Mouse (Mus musculus) right cerebral cortex, postnatal 4 days (tissue): ENCODE measurements around the gene Grn.
"Not testable (repeated sequence)": the region's sequence is repeated elsewhere in the genome, so short reads cannot be mapped to it uniquely, and the experiment has no call there.

Source experiments
- DNase-seq: peaks from one replicate; pipeline ENCODE4 v3.0.0-alpha.2; 2022

The Grn gene

DNA sequence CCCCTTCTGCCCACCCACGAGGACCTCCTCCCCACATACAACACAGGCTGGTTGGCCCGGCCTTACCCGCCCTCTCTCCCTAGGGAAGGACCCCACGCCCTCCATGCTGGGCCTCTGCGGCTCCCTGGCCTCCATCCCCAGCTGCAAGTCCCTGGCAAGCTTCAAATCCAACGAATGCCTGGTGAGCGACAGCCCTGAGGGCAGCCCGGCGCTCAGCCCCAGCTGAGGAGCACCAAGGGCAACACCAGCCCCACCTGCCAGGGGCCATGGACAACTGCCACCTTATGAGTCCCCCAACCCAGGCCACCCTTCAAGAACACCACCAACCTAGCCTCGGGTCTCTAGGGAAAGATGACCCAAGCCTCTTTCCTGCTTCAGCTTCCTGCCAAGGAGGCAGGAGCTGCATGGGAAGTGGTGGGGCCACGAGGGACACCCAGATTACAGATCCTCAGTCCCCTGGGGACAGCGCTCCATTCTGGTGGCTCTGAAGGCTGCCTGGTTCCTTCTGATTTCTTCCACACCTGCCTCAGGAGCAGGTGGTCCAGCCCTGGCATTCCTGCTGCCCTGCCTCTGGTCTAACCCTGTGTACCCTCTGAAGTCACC is 28.1 kb upstream of the Grn start:
- DNase-seq = peak; percentile 20

DNA sequence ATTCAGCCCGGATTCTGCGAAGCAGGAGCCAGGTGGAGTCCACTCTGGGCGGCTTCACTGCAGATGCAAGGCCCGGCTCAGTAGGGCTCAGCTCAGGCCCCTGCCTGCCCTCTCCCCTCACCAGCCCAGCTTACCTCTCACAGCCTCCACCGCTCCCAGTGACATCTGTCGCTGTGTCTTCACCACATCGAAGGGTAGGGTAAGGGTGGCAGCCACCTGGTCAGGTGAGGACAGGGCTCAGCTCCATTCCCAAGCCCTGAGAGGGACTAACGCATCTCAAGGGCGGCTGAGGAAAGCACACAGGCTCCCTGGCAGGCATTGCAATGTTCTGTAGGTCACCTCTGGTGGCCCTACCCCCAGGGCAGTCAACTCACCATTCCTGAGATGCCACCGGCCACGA is 26.5 kb upstream of the Grn start:
- DNase-seq = no peak

DNA sequence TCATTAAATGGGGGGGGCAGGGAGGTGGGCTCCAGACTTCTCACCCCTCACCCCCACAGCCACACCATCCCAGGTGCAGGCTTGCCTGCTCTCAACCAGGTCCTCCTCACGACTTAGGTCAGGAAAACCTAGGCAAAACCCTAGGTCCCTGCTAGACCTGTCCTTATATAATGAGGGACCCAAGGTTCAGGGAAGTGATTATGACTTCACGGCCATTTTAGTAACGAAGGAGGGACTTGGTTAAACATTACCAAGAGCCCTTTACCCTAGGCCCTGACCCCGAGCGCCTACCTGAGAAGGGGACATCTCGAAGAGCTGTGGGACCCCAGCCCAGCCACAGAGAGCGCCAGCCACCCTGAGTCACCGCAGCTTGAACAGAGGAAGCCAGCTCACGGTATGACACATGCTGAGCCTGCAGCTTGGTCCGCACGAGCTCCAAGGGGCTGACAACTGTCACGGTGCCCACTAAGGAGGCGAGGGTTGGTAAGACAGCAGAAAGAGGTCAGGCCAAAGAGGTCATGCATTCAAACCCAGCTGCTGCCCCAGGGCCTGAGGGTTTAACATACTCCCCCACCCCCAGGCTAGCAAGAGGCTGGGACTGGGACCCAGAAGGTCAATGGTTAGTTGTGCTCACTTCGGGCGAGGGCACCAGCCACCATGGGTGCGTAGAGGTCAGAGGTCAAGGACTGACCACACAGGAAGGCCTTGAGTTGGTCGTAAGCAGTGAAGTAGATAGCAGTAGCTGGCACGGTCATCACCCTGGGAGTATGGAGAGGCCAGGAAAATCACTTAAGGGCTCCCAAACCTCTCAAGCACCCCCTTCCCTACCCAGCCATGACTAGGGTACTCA is 25.7 kb upstream of the Grn start:
- no peak for DNase-seq

DNA sequence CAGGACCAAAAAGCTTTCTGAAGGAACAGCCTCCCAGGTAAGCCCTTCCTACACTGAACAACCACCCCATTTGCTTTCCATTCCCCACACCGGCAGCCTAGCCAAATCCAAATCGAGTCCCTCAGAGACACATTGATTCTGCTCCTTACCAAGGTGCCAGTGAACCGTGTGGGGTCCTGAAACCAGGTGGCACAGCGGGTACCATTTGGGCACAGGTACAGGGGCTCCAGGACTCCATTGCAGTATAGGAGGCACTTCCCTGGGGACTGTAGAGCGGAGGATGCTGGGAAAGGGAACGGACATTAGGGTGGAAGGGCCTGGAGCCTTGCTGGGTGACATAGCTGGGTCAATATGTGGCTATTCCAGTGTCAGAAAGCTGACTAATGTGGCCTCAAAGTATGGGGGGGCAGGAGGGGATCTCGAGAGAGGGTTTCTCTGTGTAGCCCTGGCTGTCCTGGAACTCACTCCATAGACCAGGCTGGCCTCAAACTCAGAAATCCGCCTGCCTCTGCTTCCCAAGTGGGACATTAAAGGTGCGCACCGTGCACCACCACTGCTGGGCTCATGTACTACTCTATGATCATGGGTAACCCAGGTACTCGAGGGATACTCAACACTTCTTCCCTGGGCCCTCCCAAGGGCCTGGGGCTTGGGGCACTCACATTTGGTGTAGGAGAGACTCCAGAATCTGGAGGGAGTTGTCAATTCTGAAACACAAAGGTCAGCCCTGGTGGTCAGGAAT is 24.4 kb upstream of the Grn start:
- DNase-seq = no peak

DNA sequence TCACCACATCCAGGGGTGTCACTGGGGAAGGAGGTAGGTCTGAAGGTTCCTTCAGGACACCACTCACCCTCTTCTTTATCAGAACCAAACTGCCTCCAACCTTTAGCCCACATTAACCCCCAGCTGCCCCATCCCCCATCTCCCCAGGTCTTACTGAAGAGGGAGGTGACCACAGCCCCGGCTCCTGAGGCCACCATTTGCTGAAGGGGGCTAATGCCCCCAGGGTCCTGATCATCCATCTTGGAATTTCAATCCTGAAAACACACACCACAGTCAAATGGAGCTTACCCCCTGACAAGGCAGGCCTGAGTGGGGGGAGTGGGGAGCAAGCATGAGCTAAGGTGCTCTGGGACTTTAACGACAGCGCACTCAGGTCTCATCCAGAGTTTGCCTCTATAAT is 23.7 kb upstream of the Grn start:
- no peak for DNase-seq

DNA sequence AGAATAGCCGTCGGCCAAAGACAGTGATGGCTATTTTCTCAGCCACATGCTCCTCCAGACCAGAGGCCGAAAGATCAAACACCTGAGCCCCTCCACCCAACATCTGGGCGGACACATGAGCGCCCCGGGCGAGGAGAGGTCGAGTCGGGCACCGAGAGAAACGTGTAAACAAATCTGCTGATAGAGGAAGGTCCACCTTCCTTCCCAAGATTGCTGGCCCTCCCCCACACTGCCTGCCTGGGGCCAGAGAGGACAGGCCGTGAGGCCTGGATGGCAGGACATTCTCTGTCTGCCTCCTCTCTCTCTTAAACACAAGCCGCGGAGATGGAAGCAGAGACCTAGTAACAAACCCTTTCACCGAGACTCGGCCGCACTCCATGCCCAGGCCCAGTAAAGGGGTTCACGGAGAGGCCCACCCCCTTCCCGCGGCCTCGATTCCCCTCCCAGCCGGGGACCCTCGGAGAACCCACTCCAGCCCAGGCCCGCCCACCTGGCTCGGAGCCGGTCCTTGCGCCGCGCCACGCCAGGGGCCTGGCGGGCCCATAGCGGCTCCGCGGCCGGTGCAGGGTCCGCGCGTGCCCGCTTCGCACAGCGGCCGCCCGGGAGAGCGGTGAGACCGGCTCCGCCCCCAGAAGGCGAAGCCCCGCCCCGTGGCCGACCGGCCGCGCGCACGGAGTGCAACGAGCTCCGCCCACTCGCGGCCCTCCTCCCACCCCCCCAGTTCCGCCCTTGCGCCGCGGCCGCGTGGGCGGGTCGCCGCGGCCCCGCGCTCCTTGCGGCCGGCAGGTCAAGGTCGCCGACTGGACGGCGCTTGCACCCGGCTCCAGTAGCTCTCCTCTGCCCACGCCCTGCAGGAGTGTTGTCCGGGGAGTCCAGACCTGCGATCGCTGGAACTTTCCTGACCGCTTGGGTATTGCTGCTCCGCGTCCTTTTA is 22.9 kb upstream of the Grn start:
- peak; percentile 88 for DNase-seq

DNA sequence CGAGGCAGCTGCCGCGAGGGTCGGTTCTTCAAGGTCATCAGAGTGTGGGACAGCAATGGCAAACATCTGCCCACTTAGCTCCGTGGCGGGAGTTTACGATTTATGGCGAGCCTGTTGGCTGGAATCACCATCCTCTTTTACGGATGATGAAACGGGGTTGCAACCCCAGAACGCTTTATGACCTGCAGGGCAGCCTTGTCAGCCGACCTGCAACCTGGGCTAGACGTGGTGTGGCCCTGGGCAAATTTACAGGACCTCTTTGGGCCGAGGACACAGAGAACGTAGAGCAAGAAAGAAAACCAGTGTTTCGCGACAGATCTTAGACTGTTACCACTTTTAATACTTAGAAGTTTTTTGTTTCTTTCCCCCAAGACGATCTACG is 22.3 kb upstream of the Grn start, which contains the start of gene Slc25a39:
Gene Slc25a39 (minus strand): TSS at position 113 of the 382 bp plus-strand sequence.
- DNase-seq = no peak

DNA sequence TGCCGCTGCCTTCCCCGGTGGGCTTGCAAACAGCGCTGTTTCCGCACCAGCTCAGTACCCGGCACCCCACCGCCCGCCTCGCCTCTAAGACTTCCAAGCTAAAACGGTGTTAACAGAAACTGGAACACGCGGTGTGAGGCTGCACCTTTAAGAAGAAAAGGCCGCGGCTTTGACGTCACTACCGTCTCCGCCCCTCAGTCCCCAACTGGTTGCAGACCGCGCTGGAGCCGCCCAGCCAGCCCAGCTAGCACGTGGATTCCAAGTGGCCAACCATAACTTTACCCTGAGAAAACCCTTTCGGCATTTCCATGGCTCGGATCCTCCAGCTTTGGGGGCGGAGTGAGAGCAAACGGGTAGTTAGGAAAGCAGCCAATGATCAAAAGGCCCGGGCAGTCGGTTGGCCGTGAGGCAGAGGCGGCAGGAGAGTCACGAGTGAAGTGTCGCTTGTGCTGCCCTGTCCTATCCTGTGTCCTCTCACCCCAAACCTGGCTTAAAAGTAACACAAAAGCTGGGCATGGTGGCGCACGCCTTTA is 21.7 kb upstream of the Grn start:
- DNase-seq = peak; percentile 90

DNA sequence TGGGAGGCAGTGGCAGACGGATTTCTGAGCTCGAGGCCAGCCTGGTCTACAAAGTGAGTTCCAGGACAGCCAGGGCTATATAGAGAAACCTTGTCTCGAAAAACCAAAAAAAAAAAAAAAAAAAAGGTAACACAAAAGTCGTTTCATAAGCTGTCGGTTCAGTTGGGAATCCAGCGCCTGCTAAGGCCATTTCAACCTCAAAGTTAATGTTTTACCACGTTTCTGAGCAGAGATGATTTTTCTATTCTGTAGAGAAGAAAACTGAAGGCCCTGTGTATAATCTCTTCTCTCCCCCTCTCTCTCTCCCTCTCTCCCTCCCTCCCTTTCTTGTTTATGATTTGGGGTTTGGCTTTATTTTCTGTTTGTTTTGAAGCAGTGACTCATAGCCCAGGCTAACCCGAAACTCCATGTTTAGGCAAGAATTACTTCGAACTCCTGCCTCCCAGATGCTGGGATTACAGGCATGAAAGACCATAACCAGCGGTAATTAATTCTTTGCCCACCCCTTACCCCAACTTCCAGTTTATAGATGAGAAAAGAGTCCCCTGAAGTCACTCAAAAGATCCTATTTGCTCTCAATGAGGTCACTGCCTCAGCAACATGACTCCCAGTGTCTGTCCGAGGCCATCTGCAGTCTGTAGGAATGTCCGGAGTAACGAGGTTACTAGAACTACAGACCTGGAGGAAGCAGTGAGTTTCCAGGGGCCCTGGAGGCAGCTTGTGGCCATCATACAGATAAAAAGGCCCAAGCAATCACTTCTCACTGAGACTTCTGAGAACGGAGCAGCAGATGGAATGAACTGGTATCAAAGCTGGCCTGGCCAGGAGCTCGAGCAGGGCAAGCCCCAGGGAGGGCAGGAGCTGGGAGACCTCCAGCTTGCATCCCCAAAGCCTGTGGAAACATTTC is 21.0 kb upstream of the Grn start:
- no peak for DNase-seq

DNA sequence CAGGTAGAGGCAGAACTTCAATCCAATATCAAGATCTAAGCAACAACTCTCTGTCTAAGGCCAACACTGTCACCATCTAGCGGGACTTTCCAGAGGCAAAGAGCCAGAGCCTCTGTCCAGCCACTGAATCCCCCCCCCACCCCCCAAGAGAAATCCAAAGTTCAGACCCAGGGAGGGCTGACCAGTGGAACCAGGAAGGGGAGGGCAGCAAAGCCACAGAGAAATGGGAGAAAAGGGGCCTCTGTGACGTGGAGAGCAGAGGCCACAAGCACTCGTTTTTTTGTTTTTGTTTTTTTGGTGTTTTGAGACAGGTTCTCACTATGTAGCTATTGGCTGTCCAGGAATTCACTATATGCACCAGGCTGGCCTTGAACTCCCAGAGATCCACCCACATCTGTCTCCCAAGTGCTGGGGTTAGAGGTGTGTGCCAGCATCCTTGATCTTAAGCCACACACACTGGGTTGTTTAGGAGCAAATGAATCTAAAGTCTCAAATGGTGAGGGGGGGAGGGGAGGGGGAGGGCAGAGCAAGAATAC is 20.3 kb upstream of the Grn start:
- no peak for DNase-seq

DNA sequence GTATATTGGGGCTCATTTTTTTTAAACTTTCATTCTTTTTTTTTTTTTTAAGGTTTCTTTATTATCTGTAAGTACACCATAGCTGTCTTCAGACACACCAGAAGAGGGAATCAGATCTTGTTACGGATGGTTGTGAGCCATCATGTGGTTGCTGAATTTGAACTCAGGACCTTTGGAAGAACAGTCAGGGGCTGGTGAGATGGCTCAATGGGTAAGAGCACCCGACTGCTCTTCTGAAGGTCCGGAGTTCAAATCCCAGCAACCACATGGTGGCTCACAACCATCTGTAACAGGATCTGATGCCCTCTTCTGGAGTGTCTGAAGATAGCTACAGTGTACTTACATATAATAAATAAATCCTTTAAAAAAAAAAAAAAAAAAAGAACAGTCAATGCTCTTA is 19.8 kb upstream of the Grn start:
- not testable (repeated sequence) for DNase-seq

DNA sequence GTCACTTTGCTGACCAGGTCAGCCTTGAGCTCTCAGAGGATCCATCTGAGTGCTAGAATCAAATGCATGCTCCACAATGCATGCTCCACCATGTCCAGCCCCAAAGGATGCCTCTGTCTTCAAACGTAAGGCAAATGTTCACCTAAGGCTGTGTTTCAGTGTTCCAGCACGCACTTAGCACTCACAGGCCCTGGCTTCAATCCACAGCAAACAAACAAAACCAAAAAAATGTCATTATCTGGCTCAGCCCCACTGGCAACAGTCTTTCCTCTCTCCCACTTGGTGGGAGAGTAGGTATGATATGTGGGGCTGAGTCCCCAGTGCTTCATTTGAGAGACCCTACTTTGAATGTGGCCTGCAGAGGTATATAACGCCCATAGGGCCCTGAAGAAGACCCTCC is 19.1 kb upstream of the Grn start:
- DNase-seq = no peak

DNA sequence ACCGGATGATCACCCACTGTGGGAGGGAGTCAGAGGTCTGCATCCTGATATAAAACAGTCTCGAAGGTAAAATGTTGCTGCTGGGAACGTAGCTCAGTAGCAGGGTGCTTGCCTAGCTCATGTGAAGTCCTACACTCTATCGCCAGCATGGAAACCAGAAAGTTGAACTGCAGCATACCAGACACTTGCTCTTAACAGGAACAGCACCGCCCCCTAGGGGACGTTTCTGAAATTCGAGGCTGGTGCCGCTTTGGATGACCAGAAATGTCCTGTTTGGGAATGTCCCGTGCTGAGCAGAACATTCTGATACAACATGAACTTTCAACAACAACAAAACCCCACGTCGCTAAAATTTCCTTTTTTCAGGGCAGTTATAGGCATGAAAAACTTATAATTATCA is 18.4 kb upstream of the Grn start:
- peak; percentile 94 for DNase-seq

DNA sequence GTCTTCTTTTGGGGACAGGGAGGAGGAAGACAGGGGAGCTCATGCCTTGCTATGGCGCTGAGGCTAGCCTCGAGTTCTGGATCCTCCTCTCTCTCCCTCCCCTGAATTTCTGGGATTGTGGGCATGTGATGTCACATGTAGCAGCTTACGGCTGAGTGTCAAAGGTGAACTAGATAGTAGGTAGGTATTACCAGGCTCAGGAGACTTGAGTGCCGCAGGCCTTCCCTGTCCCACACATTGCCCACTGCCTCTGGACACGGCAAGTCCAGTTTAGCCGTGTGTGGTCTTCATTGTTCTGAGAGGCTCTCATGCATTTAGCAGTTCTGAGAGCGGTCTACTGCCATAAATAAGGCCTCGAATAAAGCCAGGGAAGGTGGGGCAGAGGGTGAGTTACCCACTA is 17.1 kb upstream of the Grn start:
- DNase-seq = no peak

DNA sequence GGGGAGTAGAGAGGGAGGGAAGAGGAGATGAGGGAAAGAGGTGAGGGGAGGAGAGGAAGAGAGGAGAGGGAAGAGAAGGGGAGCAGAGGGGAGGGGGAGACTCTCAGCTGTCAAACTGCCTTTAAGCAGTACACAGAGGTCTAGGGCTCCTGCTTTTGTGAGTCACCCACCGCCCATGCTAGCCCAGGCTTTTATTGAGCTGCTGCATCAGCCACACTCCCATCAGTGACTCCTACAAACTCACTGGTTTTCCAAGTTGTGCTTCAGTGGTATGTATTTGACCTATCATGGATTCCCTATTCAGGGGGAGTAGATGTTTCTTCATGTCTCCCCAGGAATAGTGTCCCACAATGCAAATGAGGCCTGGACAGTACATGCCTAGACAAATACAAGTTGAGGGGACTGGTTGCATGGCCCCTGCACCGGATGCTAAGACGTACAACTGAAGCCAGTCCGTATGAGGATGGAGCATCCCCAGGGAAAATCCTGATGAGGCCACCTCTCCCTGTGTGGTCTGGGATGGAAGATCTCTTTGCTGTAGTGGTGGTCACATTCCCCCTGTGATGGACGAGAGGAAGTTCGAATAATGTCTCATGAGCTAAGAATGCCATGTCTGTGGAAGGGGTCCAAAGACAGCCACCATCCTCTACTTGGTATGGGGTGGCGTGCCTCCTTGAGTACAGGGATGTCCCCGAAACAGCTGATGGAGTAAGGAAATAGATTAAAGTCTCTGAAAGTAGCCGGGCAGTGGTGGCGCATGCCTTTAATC is 14.9 kb upstream of the Grn start:
- no peak for DNase-seq

DNA sequence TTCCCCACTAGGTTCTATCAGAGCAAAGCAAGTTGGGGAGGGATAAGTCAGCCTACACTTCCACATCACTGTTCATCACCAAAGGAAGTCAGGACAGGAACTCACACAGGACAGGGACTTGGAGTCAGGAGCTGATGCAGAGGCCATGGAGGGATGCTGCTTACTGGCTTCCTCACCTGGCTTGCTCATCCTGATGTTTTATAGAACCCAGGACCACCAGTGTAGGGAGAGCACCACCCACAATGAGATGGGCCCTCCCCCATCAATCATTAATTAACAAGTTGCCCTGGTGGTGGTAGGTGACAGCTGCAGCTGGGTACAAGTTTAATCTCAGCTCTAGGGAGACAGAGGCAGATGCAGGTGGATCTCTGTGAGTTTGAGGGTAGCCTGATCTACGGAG is 13.0 kb upstream of the Grn start:
- no peak for DNase-seq

DNA sequence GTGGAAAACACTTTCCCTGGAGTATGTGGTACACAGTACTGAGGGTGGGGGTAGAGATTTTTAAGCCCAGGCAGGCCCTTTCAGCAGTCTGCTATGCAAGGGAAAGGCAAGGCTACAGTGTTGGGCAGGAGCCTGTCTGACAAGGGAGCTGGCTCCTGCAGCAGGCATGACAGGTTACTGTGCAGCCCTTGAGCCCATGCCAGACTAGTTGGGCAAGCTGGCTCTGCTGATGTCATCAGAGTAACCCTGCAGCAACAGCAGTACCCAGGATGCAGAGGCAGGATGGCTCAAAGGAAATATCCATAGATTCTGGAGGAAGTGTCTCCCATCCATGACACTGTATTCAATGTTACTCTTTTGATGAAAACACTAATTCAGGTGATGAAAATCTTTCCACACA is 11.2 kb upstream of the Grn start:
- no peak for DNase-seq

DNA sequence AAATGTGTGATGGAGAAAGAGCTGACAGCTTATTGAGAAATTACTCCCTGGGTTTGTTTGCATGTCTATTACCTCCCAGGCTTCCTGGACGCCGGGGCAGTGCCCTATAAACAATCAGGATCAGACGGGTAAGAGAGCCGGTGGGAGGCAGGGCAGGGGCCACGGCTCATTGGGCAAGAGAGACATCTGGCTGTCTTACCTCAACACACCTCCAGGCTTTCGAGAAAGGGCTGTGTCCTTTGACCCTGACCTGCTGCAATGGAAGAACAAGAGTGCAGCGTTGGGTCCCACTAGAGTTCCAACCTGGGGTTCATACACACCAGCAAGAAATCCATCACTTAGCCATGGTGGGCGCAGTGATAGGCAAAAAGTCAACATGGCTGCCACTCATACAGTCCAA is 8.6 kb upstream of the Grn start:
- DNase-seq = no peak

DNA sequence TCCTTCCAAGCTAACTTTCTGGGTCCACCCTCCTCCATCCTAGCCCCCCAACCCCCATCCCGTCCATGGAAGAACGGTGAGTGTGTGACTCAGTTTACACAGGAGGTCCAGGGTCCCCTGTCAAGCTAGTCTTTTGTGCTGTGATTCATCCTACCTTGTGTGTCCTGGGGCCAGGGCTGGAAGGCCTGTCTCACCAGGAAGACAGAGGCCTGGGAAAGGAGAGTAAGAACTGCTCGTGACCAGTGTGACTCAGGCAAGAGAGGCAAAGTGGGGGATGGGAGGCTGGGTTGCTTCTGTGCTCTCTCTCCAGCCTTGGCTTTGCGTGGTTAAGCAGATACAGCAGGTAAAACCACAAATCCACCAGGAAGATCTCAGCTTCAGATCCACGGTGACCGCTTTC is 5.4 kb upstream of the Grn start:
- DNase-seq = no peak

DNA sequence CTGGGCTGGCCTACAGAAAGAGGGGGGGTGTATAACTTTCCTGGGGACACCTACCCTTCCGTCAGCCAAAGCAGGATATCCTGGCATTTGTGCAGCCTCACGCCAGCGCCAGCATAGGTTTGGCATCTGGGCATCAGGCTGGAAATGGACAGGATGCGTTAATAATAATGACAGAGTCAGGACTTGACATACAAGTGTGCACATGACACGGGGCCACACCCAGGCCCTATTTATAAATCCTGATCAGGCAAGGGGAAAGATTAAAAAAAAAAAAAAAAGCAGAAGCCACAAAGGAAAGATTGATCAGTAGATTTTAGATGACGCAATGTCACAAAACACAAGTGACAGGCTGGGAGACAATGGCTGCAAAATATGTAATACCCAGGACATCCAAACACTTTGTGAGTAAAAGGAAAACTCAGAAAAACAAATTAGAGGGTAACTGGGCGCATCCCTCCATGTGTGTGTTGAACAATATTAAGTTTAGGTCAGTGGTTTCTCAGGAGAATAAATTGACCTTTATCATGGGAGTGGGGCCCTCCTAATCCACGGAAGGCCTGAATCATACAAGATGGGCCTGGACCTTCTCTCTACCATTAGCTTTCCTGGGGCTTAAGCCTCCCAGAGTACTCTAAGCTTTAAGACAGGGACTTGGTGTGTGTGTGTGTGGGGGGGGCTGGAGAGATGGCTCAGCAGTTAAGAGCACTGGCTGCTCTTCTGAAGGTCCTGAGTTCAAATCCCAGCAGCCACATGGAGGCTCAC is 4.4 kb upstream of the Grn start:
- no peak for DNase-seq
